Mouse (Mus musculus) layer of hippocampus, adult 8-10 months (tissue): ENCODE results near the gene Cytip. TPM values are rescaled to one million over a fixed set of nuclear protein-coding genes. Genes with fewer than 3 reads are reported as not detected.
"Not testable (repeated sequence)": the region's sequence is repeated elsewhere in the genome, so short reads cannot be mapped to it uniquely, and the experiment has no call there.

Experiments
- DNase-seq, 2 experiments: peaks; one replicate each; pipeline ENCODE4 v3.0.0; 2022; ENCODE audit warnings: low spot score in 2 of 2
- total RNA-seq, 4 experiments: library from RNA; stranded (reverse); gene quantifications; 2 replicates each; pipeline ENCODE4 v1.2.4; 2022

The Cytip gene
- total RNA-seq, 4 experiments from 2014 or later, result 1.3 TPM; not detected in 2

DNA sequence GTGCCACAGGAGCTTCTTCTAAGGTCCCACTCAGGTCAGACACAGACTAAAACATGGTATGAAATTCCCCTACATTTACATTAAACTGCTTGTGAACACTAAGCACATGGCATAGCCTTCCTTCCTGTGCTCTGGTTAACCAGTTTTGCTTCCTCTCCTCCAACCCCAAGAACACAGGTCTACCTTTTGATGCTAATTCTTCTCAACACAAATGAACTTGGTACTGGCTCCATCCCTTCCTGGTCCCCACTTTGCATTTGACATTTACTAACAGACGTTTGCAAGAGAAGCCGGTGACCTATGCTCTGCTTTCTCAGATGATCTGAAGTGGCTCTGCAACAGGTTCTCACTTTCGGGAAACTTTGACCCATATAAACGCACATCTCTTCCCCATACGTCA is 65.4 kb downstream of the Cytip start:
- no peak for DNase-seq

DNA sequence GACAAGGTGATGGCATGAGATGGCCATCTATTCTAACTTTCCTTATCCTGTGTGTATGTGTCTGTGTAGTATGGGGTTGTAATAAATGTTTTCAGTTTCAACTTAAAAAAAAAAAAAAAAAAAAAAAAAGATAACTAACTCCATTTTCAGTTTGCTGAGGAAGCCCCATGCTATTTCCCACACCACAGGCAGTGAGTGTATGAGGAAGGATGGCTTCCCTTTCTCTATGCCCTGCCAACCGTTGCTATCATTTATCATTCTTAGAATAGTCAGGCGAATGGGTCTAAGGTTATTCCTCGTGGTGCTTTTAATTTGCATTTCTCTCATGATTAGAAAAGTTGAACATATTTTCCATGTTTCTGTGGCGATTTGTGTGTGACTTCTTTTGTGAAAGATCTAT is 84.2 kb downstream of the Cytip start:
- no peak for DNase-seq

DNA sequence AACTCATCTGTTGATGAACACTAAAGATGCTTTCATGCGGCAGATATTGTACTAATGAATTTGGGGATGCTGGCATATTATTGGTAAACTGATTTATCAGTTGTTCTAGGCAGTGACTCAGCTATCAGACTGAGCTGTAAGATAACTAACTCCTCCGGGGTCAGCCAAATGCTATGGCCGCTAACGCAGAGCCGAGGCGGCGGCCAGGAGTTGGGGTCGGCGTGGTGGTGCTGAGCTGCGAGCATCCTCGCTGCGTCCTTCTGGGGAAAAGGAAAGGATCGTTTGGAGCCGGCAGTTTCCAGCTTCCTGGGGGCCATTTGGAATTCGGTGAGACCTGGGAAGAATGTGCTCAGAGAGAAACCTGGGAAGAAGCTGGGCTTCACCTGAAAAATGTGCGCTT is 87.4 kb downstream of the Cytip start:
- DNase-seq, result not testable (repeated sequence)

DNA sequence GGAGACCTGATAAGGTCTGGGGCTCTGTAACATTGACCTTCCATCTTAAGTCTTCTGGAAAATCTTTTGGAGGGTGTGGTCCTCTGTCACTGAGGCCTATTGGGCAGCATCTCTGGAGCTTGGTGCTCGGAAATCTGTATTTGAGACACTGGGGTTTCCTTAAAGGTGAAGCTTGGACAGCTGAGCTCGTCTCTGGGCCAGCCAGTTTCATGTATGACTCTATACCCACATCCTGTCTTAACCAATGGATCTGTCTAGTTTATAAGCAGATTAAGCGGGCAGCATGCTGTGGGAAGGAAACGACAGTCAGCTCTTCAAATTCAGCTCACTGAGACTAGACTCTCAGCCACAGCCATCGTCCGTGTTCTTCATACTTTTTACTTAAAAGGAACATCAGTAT is 88.3 kb downstream of the Cytip start:
- DNase-seq, result no peak

DNA sequence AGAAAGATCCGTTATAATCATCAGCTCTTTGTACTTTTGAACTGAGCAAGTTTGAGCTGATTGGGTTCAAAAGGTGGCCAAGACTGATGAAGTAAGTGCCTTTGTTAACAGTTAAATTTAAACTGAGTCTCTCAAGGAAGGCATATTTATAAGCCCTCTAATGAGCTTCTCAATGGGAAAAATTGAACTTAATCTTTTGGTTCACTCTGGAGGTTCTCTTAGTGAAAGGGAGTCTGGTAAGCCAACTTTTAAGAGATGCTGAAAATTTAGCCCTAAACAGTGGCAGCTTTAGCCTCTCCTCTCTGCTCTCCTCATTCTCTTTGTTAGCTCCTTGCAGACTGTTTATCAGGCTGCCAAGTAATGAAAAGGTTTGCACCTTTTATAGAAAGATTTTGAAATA is 100.5 kb downstream of the Cytip start:
- no peak for DNase-seq

DNA sequence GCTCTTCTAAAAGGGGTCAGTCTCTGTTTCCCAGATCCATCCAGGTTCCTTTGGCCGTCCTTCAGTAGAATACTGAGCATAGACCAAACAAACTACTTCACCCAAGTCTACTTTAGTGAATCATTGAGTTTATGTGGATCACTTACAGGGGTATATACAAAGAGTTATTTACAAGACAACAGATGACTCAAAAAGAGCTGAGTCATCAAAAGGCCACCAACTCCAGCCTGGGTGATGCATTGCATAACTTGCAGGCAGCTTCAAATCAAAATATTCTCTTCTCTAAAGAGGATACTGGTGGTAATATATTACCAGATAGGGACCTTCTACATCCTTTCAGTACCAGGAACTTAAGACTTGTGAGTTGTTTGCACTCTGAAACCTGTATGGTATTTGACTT is 108.9 kb downstream of the Cytip start:
- DNase-seq, result no peak

DNA sequence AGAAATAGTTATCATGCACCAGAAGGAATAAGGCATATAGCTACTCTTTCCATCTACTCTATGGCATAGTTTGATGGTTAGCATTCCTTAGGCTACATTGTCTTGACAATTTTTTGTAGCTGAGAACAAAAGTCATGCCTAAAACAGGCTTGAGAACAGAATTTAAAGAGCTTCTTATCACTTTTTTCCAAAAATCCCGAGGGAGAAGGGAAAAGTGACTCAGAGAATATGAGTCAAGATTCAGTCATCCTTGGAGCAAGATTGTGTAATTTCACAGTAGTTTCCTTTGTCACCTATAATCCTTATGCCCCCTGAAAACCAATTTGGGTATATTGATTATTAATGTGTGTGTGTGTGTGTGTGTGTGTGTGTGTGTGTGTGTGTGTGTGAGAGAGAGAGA is 115.5 kb downstream of the Cytip start:
- no peak for DNase-seq

Other genes starting within 250 kb of the Cytip start
- gene Galnt5, start 197.6 kb downstream of the Cytip start, total RNA-seq, result under 1 TPM in 3 of 4 experiments, not detected in 1; 0.18 to 0.43 (median 0.25) TPM
- gene Ermn, start 142.7 kb downstream of the Cytip start, total RNA-seq, result 10 to 100 TPM; 35.2 to 39.7 (median 36.8) TPM
- gene Acvr1c, start 162.4 kb upstream of the Cytip start, total RNA-seq, result 10 to 100 TPM; 15.1 to 20.4 (median 17.0) TPM